Mouse (Mus musculus) neural tube, embryonic 12.5 days (tissue): ENCODE results near the gene Nup85. TPM values are rescaled to one million over a fixed set of nuclear protein-coding genes. Genes with fewer than 3 reads are reported as not detected.
A peak's percentile ranks its signal among the peaks of the same experiment; 100 is the strongest.

Experiments
- ATAC-seq: fragments of 200-750 bp; cut with Nextera tagmentation; 2 replicates; pipeline ENCODE4 v1.8.0; 2017; ENCODE audit warnings: low read depth, mild to moderate bottlenecking, moderate TSS enrichment, moderate library complexity; ENCODE audit not compliant: low FRiP score
- H3K27ac ChIP-seq: fragments of 300-500 bp; sonication (generic); 2 replicates; pipeline ENCODE4 v1.5.1; 2016
- H3K27me3 ChIP-seq: fragments of 300-500 bp; sonication (generic); replicated peaks from 2 replicates; pipeline ENCODE4 v1.6.1; 2016; ENCODE audit warnings: mild to moderate bottlenecking
- H3K36me3 ChIP-seq: fragments of 300-500 bp; sonication (generic); 2 replicates; pipeline ENCODE4 v1.6.1; 2016; ENCODE audit warnings: mild to moderate bottlenecking
- H3K4me1 ChIP-seq: fragments of 300-500 bp; sonication (generic); 2 replicates; pipeline ENCODE4 v1.6.1; 2016
- H3K4me2 ChIP-seq: fragments of 300-500 bp; sonication (generic); replicated peaks from 2 replicates; pipeline ENCODE4 v1.6.1; 2016; ENCODE audit warnings: mild to moderate bottlenecking
- H3K4me3 ChIP-seq: fragments of 300-500 bp; sonication (generic); 2 replicates; pipeline ENCODE4 v1.5.1; 2016
- H3K9ac ChIP-seq: fragments of 300-500 bp; sonication (generic); 2 replicates; pipeline ENCODE4 v1.6.1; 2016; ENCODE audit warnings: mild to moderate bottlenecking
- H3K9me3 ChIP-seq: fragments of 300-500 bp; sonication (generic); 2 replicates; pipeline ENCODE4 v1.6.1; 2016; ENCODE audit warnings: mild to moderate bottlenecking
- WGBS: fragments of 180-500 bp; shearing (Covaris S2); methylation state at CpG from one replicate; pipeline ENCODE4 v1.1.7; 2016; 5-methylcytosine and 5-hydroxymethylcytosine counted together
- polyA plus RNA-seq: library from polyadenylated mRNA; unstranded; fragments of >200 nt; fragmentation: Nextera tagmentation; extraction: Ambion mirVana; gene quantifications from 2 replicates; pipeline ENCODE4 v1.2.1, GENCODE M21; 2016

Gene Nup85
- polyA plus RNA-seq, 1 experiment from 2014 or later: 143 TPM

DNA sequence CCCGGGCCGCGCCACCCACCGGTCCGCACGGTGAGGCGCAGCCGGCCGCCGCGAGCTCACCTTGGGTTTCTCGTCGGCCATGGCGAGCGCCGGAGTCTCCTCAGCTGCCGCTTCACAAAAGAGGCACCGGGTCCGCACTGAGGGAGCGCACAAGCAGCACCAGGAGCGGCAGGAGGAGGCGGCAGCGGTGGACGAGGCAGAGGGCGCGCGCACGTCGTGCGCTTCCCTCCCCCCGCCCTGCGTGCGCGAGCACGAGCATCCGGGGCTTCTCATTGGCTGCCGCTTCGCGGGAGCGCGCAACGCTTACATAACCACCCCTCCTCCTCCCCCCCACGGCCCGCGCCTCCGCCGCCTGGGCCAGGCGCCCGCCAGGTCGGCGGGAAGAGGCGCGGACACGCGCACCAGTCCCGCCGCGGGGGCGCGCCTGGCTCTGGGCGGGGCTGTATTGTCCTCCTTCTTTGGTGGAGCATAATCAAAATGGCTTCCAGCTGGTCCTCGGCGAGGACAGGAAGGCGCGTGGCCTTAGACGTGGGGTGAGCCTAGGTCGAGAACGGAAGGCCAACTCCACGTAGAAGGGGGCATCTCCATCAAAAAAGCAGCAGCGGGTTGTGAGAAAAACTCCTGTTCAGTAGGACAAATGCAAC lies 28.1 kb upstream of the Nup85 start, which contains the start of gene Sumo2:
TSS of gene Sumo2 (minus strand) at position 239 of the 644 bp plus-strand sequence.
- Histone ChIP-seq H3K4me1 (peaks cover 9% of the 10 kb centered on the region; the same call in 1 of the 2 replicates), H3K27ac (peak within 1 kb of the TSS; percentile 99), H3K4me2 (peak within 1 kb of the TSS; percentile 70), H3K4me3 (peak within 1 kb of the TSS; percentile 96), H3K9me3 (no peaks in the 10 kb centered on the region), H3K36me3 (peaks cover 24% of the 10 kb centered on the region), H3K27me3 (no peaks in the 10 kb centered on the region), H3K9ac (peak within 1 kb of the TSS; percentile 92)
- peak; percentile 84 for ATAC-seq
- WGBS: 1% methylated on average over 63 of the region's 70 CpGs

DNA sequence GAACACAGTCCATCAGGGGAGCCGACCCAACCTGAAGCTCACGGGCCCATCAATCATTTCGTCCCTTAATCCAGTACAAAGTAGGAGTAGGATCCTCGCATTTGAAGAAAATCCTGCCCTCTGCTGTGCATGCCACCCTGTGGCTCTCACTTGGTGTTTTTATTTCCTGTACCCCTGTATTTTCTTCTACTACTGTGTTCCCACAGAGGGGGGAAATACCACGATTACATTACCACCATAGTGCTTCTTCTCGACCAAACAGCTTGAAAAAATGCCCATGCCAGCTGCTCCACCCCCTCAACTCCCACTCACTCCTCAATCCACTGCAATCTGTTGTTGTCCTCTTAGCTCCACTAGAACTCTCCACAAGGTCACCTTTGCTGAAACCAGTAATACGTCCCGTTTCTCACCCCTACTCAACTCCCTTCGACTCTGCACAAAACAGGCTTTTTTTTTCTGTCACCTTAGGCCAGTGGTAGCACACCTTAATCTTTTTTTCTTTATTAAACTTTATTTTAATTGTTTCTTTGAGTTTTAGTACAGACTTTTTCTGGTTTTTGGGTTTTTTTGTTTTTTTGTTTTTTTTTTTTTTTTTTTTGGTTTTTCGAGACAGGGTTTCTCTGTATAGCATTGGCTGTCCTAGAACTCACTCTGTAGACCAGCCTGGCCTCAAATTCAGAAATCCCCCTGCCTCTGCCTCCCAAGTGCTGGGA lies 27.2 kb upstream of the Nup85 start:
- Histone ChIP-seq H3K4me3 (peak overlapping the region; percentile 96; the same call in 1 of the 2 replicates), H3K4me2 (peak overlapping the region; percentile 70), H3K9ac (no peak overlapping the region), H3K36me3 (peaks cover 17% of the 10 kb centered on the region), H3K27ac (peak overlapping the region; percentile 65), H3K4me1 (peaks cover 9% of the 10 kb centered on the region; the same call in 1 of the 2 replicates), H3K9me3 (no peaks in the 10 kb centered on the region), H3K27me3 (no peaks in the 10 kb centered on the region)
- no peak for ATAC-seq
- WGBS: 84% methylated on average over 10 of the region's 10 CpGs

DNA sequence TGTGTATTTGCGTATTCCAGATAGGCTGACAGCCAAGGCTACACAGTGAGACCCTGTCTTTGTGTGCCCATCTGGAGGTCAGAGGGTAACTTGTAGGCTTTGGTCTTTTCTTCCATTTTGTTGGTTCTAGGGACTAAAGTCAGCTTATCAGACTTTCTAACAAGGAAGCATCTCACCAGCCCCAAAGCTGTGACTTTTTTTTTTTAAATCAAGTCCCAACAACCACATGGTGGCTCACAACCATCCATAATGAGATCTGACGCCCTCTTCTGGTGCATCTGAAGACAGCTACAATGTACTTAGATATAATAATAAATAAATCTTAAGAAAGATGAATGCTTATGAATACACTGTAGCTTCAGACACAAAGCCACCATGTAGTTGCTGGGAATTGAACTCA lies 26.2 kb upstream of the Nup85 start:
- Histone ChIP-seq H3K27ac (no peak overlapping the region), H3K4me1 (peaks cover 9% of the 10 kb centered on the region; the same call in 1 of the 2 replicates), H3K4me3 (no peak overlapping the region), H3K36me3 (peaks cover 6% of the 10 kb centered on the region), H3K9me3 (no peaks in the 10 kb centered on the region), H3K9ac (no peak overlapping the region), H3K4me2 (no peak overlapping the region), H3K27me3 (0 out of 2 replicates have a peak, but pooled peaks cover 3% of the 10 kb centered on the region)
- ATAC-seq: no peak
- WGBS: 64% methylated on average over 2 of the region's 2 CpGs

DNA sequence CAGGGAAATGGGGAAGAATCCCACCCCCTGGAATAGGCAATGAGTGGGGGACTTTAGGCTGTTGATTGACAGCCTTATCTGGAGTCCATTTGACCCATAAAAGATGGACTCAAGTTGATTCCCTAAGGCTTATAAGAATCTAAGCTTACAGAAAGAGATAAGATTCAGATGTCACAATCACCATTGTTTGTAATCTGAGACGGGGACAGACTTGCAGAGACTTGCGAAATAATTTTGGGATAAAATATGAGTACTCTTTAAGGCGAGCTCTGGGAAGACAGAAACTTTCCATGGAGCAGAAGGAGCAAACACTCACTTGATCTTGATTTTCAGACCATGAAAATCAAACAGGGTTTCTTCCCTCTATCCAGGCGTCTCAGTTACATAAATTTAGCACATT lies 20.7 kb upstream of the Nup85 start:
- no peaks in the 10 kb centered on the region for H3K4me1 ChIP-seq
- H3K27ac ChIP-seq: no peak overlapping the region
- 81% methylated on average over 4 of the region's 4 CpGs for WGBS
- no peak overlapping the region for H3K4me3 ChIP-seq
- H3K36me3 ChIP-seq: no peaks in the 10 kb centered on the region
- H3K27me3 ChIP-seq: 0 out of 2 replicates have a peak, but pooled peaks cover 3% of the 10 kb centered on the region
- ATAC-seq: no peak
- H3K4me2 ChIP-seq: no peak overlapping the region
- no peak overlapping the region for H3K9ac ChIP-seq
- H3K9me3 ChIP-seq: no peaks in the 10 kb centered on the region

DNA sequence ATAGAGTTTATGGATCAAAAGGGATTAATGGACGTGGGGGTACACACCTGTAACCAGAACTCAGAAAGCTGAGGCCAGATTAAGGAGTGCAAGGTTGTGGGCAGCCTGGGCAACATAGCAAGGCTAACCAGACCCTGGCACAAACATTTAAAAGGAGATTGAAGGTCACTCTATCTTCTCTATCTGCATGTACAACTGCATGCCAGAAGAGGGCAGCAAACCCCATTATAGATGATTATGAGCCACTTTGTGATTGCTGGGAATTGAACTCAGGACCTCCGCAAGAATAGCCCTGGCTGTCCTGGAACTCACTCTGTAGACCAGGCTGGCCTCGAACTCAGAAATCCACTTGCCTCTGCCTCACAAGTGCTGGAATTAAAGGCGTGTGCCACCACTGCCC lies 11.5 kb upstream of the Nup85 start:
- Histone ChIP-seq H3K27ac (no peak overlapping the region), H3K9me3 (no peaks in the 10 kb centered on the region), H3K36me3 (no peaks in the 10 kb centered on the region), H3K4me1 (no peaks in the 10 kb centered on the region), H3K27me3 (no peaks in the 10 kb centered on the region), H3K4me3 (no peak overlapping the region), H3K9ac (no peak overlapping the region), H3K4me2 (no peak overlapping the region)
- 59% methylated on average over 4 of the region's 4 CpGs for WGBS
- no peak for ATAC-seq

DNA sequence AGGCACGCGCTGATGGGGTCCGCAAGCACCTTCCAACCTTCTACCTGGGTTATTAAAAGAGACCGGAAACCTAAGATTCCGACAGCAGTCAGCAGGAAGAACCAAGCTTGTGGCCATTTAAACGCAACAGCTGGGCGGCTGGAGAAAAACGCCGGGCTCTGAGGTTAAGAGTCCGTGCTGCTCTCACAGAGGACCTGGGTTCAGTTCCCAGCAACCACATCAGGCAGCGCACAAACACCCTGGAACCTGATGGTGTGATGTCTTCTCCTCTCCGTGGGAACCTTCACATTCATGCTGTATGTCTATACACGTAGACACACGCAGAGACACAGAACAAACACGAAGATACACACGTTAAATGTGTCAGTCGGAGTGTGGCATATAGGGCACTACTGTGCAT lies 8.5 kb upstream of the Nup85 start:
- Histone ChIP-seq H3K36me3 (no peaks in the 10 kb centered on the region), H3K9ac (no peak overlapping the region), H3K4me1 (no peaks in the 10 kb centered on the region), H3K4me2 (no peak overlapping the region), H3K4me3 (no peak overlapping the region), H3K9me3 (no peaks in the 10 kb centered on the region), H3K27me3 (no peaks in the 10 kb centered on the region), H3K27ac (no peak overlapping the region)
- ATAC-seq: no peak
- WGBS: 82% methylated on average over 17 of the region's 17 CpGs

DNA sequence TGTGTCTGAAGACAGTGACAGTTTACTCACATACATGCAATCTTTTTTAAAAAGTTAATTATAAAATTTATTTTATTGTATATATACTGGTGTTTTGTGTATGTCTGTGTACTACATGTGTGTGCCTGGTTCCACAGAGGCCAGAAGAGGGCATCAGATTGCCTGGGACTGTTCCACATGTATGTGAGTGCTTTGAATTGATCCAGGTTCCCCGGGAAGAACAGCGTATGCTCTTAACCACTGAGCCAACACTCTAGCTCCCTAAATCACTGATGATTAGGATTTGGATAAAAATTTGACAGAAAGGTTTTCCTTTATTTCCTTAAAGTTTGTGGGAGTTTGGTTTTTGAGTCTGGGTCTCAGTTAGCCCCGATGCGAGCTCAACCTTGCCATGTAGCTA lies 828 bp upstream of the Nup85 start:
- H3K27ac ChIP-seq: no peak overlapping the region
- peak overlapping the region; percentile 66 for H3K4me3 ChIP-seq
- H3K9me3 ChIP-seq: no peaks in the 10 kb centered on the region
- H3K4me1 ChIP-seq: peaks cover 16% of the 10 kb centered on the region; the same call in 1 of the 2 replicates
- H3K4me2 ChIP-seq: peak overlapping the region; percentile 67
- no peak for ATAC-seq
- peak overlapping the region; percentile 66 for H3K9ac ChIP-seq
- H3K27me3 ChIP-seq: no peaks in the 10 kb centered on the region
- WGBS: 48% methylated on average over 4 of the region's 4 CpGs
- H3K36me3 ChIP-seq: peaks cover 20% of the 10 kb centered on the region

DNA sequence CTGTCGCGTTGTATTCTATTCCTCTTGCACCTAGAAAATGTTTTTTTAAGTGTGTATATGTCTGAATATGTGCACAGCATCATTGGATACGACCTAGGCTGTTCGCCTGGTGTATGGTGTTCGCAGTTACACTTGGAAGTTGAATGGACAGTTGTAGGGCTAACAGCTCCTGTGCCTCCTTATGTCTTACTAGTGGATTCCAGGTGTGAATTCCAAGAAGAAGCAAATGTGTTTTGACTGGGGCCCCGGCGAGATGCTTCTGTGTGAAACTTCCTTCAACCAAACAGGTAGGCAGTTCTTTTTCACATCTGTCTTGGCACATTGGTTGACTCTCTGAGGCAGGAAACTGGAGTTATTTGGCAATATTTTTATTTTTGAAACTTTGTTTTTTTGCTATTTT lies 727 bp downstream of the Nup85 start:
- H3K9me3 ChIP-seq: no peaks in the 10 kb centered on the region
- 24% methylated on average over 7 of the region's 7 CpGs for WGBS
- H3K27me3 ChIP-seq: no peaks in the 10 kb centered on the region
- H3K9ac ChIP-seq: peak overlapping the region; percentile 66
- H3K27ac ChIP-seq: no peak overlapping the region
- peaks cover 36% of the 10 kb centered on the region for H3K36me3 ChIP-seq
- H3K4me2 ChIP-seq: peak overlapping the region; percentile 67
- peak overlapping the region; percentile 66 for H3K4me3 ChIP-seq
- H3K4me1 ChIP-seq: peaks cover 16% of the 10 kb centered on the region; the same call in 1 of the 2 replicates
- ATAC-seq: no peak

DNA sequence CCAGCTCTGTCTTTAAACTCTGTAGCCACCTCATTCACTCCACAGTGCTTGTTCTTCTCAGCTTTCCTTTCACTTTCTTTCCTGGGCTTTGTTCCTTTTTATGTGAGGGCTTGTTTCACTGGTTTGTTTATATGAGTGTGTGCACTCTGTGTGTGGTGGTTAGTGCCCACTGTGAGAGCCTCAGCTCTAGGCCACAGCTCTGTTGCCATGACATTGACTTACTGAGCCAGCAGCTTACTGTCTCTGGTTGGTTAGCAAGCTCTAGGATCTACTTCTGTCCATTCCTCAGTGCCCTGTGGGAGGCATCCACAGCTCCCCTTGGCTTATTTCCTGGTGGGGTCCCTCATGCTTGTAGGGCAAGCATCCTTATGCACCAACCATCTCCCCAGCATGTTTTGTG lies 14.8 kb downstream of the Nup85 start:
- Histone ChIP-seq H3K9me3 (no peaks in the 10 kb centered on the region), H3K4me1 (no peaks in the 10 kb centered on the region), H3K27ac (no peak overlapping the region), H3K36me3 (peaks cover 66% of the 10 kb centered on the region), H3K4me3 (no peak overlapping the region), H3K9ac (no peak overlapping the region), H3K27me3 (no peaks in the 10 kb centered on the region), H3K4me2 (no peak overlapping the region)
- no peak for ATAC-seq

DNA sequence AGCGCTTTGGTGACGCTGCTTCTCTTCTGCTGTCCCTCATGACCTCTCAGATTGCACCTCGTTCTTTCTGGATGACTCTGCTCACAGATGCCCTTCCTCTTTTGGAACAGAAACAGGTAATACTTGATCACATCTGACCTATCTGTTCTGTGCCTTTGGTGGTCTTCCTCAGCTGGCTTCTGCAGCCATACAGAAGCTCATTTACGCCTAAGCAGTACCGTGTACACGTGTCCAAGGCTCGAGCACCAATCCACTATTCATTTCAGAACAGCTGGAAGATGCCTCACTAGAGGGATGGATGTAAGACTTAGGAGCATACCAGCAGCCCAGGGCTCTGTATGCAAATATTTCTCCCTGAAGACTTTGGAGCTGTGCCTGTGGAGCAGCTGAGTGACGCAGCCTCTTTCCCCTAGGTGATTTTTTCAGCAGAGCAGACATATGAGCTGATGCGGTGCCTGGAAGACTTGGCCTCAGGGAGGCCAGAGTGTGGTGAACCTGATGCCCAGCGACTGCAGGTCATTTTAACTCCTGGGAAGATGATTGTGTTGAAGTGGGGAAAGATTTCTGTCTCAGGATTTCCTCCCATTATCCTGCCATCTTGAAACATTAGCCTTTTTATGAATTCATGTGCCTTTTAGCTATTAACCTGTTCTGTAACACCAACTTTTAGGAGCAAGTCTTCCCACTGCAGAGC lies 18.8 kb downstream of the Nup85 start:
- WGBS: 85% methylated on average over 10 of the region's 10 CpGs
- Histone ChIP-seq H3K27me3 (no peaks in the 10 kb centered on the region), H3K9me3 (no peaks in the 10 kb centered on the region), H3K27ac (no peak overlapping the region), H3K4me2 (no peak overlapping the region), H3K36me3 (peaks cover 92% of the 10 kb centered on the region), H3K9ac (no peak overlapping the region), H3K4me1 (no peaks in the 10 kb centered on the region), H3K4me3 (no peak overlapping the region)
- ATAC-seq: no peak

DNA sequence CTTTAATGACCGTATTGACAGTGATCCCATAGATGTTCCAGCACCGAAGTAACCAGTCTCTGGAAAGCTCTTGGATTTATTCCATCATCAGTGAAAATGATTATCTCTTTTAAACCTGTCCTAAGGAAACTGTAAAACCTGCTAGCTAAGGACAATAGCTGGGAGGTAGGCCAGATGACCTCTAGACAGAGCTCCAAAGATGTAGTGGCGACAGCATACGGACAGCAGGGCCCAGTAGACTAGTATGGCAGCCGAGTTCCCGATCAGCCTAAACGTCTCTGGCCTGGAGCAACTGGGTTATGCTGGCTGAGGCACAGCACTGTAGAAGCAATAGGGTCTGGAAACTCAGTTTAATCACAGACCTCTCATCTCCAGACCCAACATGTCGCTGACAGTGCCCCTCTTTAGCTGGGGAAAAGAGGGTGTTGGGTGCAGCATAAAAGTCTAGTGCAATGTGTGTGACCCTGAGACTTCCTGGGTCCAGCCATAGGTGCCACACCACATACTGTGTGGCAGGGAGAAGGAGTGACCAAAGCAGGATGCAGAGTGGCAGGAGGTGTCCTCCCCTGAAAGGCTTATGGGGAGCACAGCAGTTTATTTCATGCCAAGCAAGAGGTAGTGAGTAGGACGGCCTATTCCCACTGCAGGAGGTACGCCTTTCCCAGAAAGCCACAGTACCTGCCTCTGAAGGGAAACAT lies 20.3 kb downstream of the Nup85 start:
- 86% methylated on average over 10 of the region's 10 CpGs for WGBS
- no peaks in the 10 kb centered on the region for H3K27me3 ChIP-seq
- peaks cover 89% of the 10 kb centered on the region for H3K36me3 ChIP-seq

More for the DNA sequence above, 20.3 kb downstream of the Nup85 start:
- Histone ChIP-seq H3K27ac (no peak overlapping the region), H3K4me3 (no peak overlapping the region), H3K9ac (no peak overlapping the region), H3K4me2 (no peak overlapping the region), H3K4me1 (no peaks in the 10 kb centered on the region), H3K9me3 (no peaks in the 10 kb centered on the region)
- ATAC-seq: no peak
